Mouse (Mus musculus): Measurements from ENCODE around the gene Ift43. TPM values are rescaled to one million over a fixed set of nuclear protein-coding genes. Genes with fewer than 3 reads are reported as not detected.

The Ift43 gene
- polyA plus RNA-seq, 1 experiment from 2014 or later: 28.1 TPM

DNA sequence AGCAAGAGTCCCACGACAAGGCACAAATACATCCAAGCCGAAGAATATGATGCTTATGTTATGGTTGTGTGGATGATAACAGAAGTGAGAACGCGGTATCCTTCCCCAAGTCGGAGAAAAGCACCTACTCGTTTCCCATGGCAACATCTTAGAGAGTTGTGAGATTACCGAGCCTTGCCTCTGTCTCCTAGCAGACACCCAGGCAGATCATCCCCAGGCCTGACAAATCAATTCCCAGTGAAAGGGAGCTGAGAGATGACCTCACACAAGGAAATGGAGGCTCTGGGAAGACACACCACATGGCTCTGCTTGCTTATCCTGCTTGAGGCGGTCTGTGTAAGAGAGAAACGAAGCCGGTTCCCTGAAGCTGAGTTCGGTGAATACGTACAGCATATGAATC is 7.7 kb upstream of the Ift43 start:
- no peak overlapping the region for H3K4me3 ChIP-seq (ENCODE audit: low read depth, low read length)
- no peak overlapping the region for H3K9ac ChIP-seq (ENCODE audit: low read depth, low read length)
- no peaks in the 10 kb centered on the region for H3K36me3 ChIP-seq (ENCODE audit: control insufficient read depth, insufficient read depth, low read length)
- H3K9me3 ChIP-seq (ENCODE audit: control insufficient read depth, low read length): no peaks in the 10 kb centered on the region
- H3K4me1 ChIP-seq (replicated peaks; ENCODE audit: control insufficient read depth, insufficient read depth, low read length): peaks cover 3% of the 10 kb centered on the region; the same call in 1 of the 2 replicates
- H3K27me3 ChIP-seq (replicated peaks; ENCODE audit: control insufficient read depth, insufficient read depth, low read length): peaks cover 26% of the 10 kb centered on the region
- no peak for ATAC-seq (replicated peaks; ENCODE audit: low FRiP score)
- WGBS: 71% methylated on average over 12 of the region's 12 CpGs
- DNase-seq (ENCODE audit: low spot score): no peak
- H3K4me2 ChIP-seq: no peak overlapping the region
- no peak overlapping the region for H3K27ac ChIP-seq (ENCODE audit: low read depth, low read length)

DNA sequence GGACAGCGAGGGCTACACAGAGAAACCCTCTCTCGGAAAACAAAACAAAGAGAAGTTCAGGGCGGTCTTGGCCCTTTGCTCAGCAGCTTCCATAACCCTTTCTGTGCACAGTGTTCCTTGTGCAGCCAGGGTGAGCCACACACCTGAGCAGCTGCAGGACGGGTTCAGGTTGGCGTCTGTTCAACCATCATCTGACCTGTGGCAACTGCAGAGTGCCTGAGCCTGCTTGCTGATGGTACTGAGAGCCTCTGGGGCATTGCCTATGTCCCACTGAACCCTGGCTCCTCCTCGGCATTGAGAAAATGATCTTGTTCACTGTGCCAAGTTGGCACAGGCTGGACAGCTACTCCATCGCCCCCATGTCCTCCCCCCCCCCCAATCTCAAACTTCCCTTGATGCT is 7.0 kb upstream of the Ift43 start:
- DNase-seq (ENCODE audit: low spot score) (no peak), ATAC-seq (replicated peaks; ENCODE audit: low FRiP score) (no peak)
- peak overlapping the region; percentile 82 for H3K4me2 ChIP-seq
- H3K27me3 ChIP-seq (replicated peaks; ENCODE audit: control insufficient read depth, insufficient read depth, low read length): peaks cover 26% of the 10 kb centered on the region
- 87% methylated on average over 7 of the region's 7 CpGs for WGBS
- H3K36me3 ChIP-seq (ENCODE audit: control insufficient read depth, insufficient read depth, low read length): no peaks in the 10 kb centered on the region
- no peak overlapping the region for H3K27ac ChIP-seq (ENCODE audit: low read depth, low read length)
- H3K9ac ChIP-seq (ENCODE audit: low read depth, low read length): no peak overlapping the region
- H3K4me1 ChIP-seq (replicated peaks; ENCODE audit: control insufficient read depth, insufficient read depth, low read length): peaks cover 3% of the 10 kb centered on the region; the same call in 1 of the 2 replicates
- no peak overlapping the region for H3K4me3 ChIP-seq (ENCODE audit: low read depth, low read length)
- no peaks in the 10 kb centered on the region for H3K9me3 ChIP-seq (ENCODE audit: control insufficient read depth, low read length)

DNA sequence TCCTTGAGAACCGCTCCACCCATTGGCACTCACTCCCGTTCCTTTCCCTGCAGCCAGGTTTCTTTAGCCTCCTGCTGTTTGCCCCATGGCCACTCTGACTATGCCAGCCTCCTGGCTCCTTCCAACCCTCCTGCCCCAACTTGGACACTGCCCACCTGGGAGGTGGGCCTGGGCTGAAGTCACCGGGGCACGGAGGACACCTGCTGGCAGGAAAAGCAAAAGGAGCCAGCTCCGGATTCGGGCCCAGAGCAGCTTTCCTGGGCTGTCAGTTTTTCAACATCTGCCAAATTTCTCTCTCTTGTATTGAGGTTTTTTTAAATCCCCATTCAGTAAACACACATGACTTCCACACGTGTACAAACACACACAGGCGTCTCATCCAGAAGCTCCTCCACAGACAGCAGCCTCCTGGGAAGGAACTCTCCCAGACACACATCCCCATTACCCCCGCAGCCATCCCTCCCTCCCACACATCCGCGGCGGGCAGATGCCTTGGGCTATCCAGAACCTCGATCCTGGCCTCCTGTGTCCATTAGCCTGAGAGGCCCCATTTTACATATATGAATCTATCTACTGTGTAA is 5.9 kb upstream of the Ift43 start:
- ATAC-seq (replicated peaks; ENCODE audit: low FRiP score) (no peak), DNase-seq (ENCODE audit: low spot score) (no peak)
- H3K4me1 ChIP-seq (replicated peaks; ENCODE audit: control insufficient read depth, insufficient read depth, low read length): peaks cover 3% of the 10 kb centered on the region; the same call in 1 of the 2 replicates
- WGBS: 19% methylated on average over 13 of the region's 13 CpGs
- no peak overlapping the region for H3K27ac ChIP-seq (ENCODE audit: low read depth, low read length)
- no peaks in the 10 kb centered on the region for H3K36me3 ChIP-seq (ENCODE audit: control insufficient read depth, insufficient read depth, low read length)
- peak overlapping the region; percentile 82 for H3K4me2 ChIP-seq
- H3K9ac ChIP-seq (ENCODE audit: low read depth, low read length): 0 out of 2 replicates have a peak overlapping the region, but pooled peaks have one; percentile 20
- H3K9me3 ChIP-seq (ENCODE audit: control insufficient read depth, low read length): no peaks in the 10 kb centered on the region
- peak overlapping the region; percentile 59 for H3K4me3 ChIP-seq (ENCODE audit: low read depth, low read length)
- H3K27me3 ChIP-seq (replicated peaks; ENCODE audit: control insufficient read depth, insufficient read depth, low read length): peaks cover 29% of the 10 kb centered on the region

DNA sequence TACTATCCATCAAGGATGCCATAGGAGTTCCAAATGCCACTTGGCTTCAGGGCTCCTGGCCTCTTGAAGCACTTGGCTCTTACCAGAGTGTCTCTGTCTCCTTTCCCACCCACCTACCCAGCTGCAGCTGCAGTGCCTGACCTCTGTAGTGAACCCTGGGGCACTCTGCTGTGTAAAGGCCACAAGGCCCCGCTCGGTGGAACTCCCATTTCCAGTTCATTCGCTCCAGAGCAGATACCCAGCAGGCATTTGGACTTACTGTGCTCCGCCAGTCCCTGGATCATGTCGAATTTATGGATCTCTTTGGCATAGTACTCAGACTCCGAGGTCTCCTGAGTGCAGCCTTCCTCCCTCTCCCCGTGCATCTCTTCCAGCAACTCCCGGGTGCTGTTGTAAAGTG is 5.0 kb upstream of the Ift43 start:
- H3K9ac ChIP-seq (ENCODE audit: low read depth, low read length): peak overlapping the region; percentile 40; the same call in 1 of the 2 replicates
- peak overlapping the region; percentile 82 for H3K4me2 ChIP-seq
- peak overlapping the region; percentile 59 for H3K4me3 ChIP-seq (ENCODE audit: low read depth, low read length)
- no peaks in the 10 kb centered on the region for H3K9me3 ChIP-seq (ENCODE audit: control insufficient read depth, low read length)
- H3K4me1 ChIP-seq (replicated peaks; ENCODE audit: control insufficient read depth, insufficient read depth, low read length): peaks cover 3% of the 10 kb centered on the region; the same call in 1 of the 2 replicates
- no peaks in the 10 kb centered on the region for H3K36me3 ChIP-seq (ENCODE audit: control insufficient read depth, insufficient read depth, low read length)
- no peak for ATAC-seq (replicated peaks; ENCODE audit: low FRiP score)
- WGBS: 51% methylated on average over 8 of the region's 8 CpGs
- no peak overlapping the region for H3K27ac ChIP-seq (ENCODE audit: low read depth, low read length)
- H3K27me3 ChIP-seq (replicated peaks; ENCODE audit: control insufficient read depth, insufficient read depth, low read length): peaks cover 31% of the 10 kb centered on the region
- peak; percentile 37 for DNase-seq (ENCODE audit: low spot score)

DNA sequence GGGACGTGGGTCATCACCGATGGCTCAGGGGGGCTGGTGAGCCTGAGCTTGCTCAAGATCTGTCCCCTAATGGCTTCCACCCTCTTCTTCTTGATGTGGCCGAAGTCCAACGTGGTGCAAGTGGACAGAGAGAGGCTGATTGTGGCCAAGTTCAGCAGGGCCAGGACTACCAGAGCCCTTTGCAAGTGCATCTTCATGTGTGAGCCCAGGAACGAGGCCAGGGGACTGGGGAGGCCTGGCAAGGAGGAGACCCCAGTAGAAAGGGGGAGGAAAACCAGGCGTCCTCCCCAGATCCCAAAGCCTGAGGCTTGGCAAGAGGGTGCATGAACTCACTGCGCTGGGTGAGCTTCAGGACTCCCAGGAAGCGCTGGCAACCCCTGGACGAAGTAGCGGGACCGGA is 4.6 kb upstream of the Ift43 start:
- 38% methylated on average over 11 of the region's 11 CpGs for WGBS
- DNase-seq (ENCODE audit: low spot score) (no peak), ATAC-seq (replicated peaks; ENCODE audit: low FRiP score) (no peak)
- Histone ChIP-seq H3K36me3 (ENCODE audit: control insufficient read depth, insufficient read depth, low read length) (no peaks in the 10 kb centered on the region), H3K27me3 (replicated peaks; ENCODE audit: control insufficient read depth, insufficient read depth, low read length) (peaks cover 35% of the 10 kb centered on the region), H3K9me3 (ENCODE audit: control insufficient read depth, low read length) (no peaks in the 10 kb centered on the region), H3K27ac (ENCODE audit: low read depth, low read length) (no peak overlapping the region), H3K4me2 (peak overlapping the region; percentile 82), H3K4me3 (ENCODE audit: low read depth, low read length) (peak overlapping the region; percentile 59), H3K4me1 (replicated peaks; ENCODE audit: control insufficient read depth, insufficient read depth, low read length) (peaks cover 3% of the 10 kb centered on the region; the same call in 1 of the 2 replicates), H3K9ac (ENCODE audit: low read depth, low read length) (peak overlapping the region; percentile 50)

DNA sequence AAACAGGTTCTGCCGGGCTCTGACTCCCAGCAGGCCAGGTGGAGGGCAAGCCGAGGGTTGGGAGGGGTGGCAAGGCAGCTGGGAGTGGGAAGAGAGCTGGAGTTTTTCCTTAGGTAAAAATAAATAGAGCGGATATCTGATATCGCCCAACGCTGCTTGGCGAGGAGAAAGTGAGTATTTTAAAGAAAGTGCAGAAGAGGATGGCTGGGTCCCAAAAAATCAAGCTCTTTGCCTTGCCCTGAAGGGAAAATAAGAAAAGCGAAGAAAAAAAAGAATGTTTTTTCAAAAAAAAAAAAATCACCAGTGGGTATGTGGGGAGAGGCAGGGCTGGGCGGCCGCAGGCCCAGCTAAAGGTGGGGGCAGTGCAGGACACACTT is 4.2 kb upstream of the Ift43 start:
- peaks cover 6% of the 10 kb centered on the region; the same call in 1 of the 2 replicates for H3K4me1 ChIP-seq (replicated peaks; ENCODE audit: control insufficient read depth, insufficient read depth, low read length)

DNA sequence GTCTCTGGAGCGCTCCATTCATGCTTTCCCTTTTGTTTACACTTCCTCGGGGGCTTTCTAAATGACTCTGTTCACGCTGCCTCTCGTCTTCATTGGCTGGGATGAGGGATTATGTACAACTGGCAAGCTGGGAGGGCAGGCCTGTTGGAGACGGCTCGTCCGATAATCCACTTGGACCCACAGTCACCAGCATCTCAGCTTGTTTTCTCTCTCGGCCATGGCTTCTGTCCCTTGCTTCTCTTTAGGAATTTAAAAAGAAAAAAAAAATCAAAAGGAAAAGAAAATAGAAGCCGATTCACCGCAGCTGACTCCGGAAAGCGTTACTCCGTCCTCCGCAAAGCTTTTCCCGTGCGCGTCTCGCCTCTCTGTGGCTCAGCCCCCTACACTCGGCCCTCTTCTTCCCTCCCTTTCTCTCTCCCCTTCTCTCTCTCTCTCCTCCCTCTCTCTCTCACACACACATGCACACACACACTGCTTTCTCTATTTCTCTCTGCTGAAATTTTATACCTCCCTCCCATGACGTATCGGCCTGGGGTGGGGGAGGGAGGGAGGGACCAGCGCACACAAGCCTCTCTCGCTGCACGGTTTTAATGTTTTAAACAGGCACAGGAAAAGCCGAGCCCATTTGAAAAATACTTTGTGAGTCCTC is 3.7 kb upstream of the Ift43 start, which contains the start of gene Tgfb3:
Gene Tgfb3, minus strand, starts transcription at position 489 of the 649 bp plus-strand sequence.
- Histone ChIP-seq H3K36me3 (ENCODE audit: control insufficient read depth, insufficient read depth, low read length) (no peaks in the 10 kb centered on the region), H3K4me3 (ENCODE audit: low read depth, low read length) (peak within 1 kb of the TSS; percentile 59), H3K4me1 (replicated peaks; ENCODE audit: control insufficient read depth, insufficient read depth, low read length) (peaks cover 6% of the 10 kb centered on the region; the same call in 1 of the 2 replicates), H3K27me3 (replicated peaks; ENCODE audit: control insufficient read depth, insufficient read depth, low read length) (peaks cover 37% of the 10 kb centered on the region), H3K9ac (ENCODE audit: low read depth, low read length) (peak within 1 kb of the TSS; percentile 59), H3K9me3 (ENCODE audit: control insufficient read depth, low read length) (no peaks in the 10 kb centered on the region), H3K27ac (ENCODE audit: low read depth, low read length) (peak within 1 kb of the TSS; percentile 48), H3K4me2 (peak within 1 kb of the TSS; percentile 82)
- ATAC-seq (replicated peaks; ENCODE audit: low FRiP score) (peak; percentile 53), DNase-seq (ENCODE audit: low spot score) (peak; percentile 70)
- WGBS: 1% methylated on average over 25 of the region's 25 CpGs

More for the DNA sequence above, 4.2 kb upstream of the Ift43 start:
- H3K27me3 ChIP-seq (replicated peaks; ENCODE audit: control insufficient read depth, insufficient read depth, low read length): peaks cover 37% of the 10 kb centered on the region
- peak overlapping the region; percentile 59; the same call in 1 of the 2 replicates for H3K9ac ChIP-seq (ENCODE audit: low read depth, low read length)
- DNase-seq (ENCODE audit: low spot score) (no peak), ATAC-seq (replicated peaks; ENCODE audit: low FRiP score) (no peak)
- H3K4me3 ChIP-seq (ENCODE audit: low read depth, low read length): peak overlapping the region; percentile 59
- peak overlapping the region; percentile 48; the same call in 1 of the 2 replicates for H3K27ac ChIP-seq (ENCODE audit: low read depth, low read length)
- no peaks in the 10 kb centered on the region for H3K36me3 ChIP-seq (ENCODE audit: control insufficient read depth, insufficient read depth, low read length)
- H3K9me3 ChIP-seq (ENCODE audit: control insufficient read depth, low read length): no peaks in the 10 kb centered on the region
- WGBS: 40% methylated on average over 9 of the region's 9 CpGs
- H3K4me2 ChIP-seq: peak overlapping the region; percentile 82

DNA sequence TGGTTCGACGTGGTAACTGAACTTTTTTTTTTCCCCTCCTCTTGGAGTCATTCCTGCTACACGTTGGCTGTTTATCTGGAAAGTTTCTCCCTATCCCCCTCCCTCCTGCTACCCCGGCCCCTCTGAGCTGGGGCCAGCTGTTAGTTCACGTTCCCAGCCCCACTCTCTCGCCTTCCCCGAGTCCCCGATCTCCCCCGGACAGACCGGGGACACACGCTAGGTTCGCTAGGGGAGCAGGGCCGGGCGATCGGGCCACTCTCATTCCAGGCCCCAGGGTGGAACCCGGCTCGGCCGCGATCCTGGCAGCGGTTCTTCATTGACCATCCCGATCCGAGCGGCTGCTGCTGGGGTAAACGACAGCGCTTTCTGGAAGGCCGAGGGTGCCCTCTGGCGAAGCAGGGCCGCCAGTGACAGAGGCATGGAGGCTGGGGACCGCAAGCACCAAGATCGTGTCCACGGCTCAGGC is 3.1 kb upstream of the Ift43 start:
- WGBS: 1% methylated on average over 31 of the region's 31 CpGs
- peak; percentile 72 for ATAC-seq (replicated peaks; ENCODE audit: low FRiP score)
- peak overlapping the region; percentile 30 for H3K27ac ChIP-seq (ENCODE audit: low read depth, low read length)

More for the DNA sequence above, 3.1 kb upstream of the Ift43 start:
- H3K9me3 ChIP-seq (ENCODE audit: control insufficient read depth, low read length): no peaks in the 10 kb centered on the region
- peak overlapping the region; percentile 59 for H3K4me3 ChIP-seq (ENCODE audit: low read depth, low read length)
- no peaks in the 10 kb centered on the region for H3K36me3 ChIP-seq (ENCODE audit: control insufficient read depth, insufficient read depth, low read length)
- peaks cover 6% of the 10 kb centered on the region; the same call in 1 of the 2 replicates for H3K4me1 ChIP-seq (replicated peaks; ENCODE audit: control insufficient read depth, insufficient read depth, low read length)
- peak; percentile 84 for DNase-seq (ENCODE audit: low spot score)
- H3K4me2 ChIP-seq: peak overlapping the region; percentile 82
- H3K9ac ChIP-seq (ENCODE audit: low read depth, low read length): peak overlapping the region; percentile 59
- peaks cover 37% of the 10 kb centered on the region for H3K27me3 ChIP-seq (replicated peaks; ENCODE audit: control insufficient read depth, insufficient read depth, low read length)

Data from liver, embryonic 11.5 days (tissue).